Mouse (Mus musculus): ENCODE measurements at regions not wholly inside any gene's neighbourhood (a gene's known extent, or its start where the extent isn't known, plus 50 kb on each side); places are given as distances from the start of the nearest gene placed in this dataset.

DNA sequence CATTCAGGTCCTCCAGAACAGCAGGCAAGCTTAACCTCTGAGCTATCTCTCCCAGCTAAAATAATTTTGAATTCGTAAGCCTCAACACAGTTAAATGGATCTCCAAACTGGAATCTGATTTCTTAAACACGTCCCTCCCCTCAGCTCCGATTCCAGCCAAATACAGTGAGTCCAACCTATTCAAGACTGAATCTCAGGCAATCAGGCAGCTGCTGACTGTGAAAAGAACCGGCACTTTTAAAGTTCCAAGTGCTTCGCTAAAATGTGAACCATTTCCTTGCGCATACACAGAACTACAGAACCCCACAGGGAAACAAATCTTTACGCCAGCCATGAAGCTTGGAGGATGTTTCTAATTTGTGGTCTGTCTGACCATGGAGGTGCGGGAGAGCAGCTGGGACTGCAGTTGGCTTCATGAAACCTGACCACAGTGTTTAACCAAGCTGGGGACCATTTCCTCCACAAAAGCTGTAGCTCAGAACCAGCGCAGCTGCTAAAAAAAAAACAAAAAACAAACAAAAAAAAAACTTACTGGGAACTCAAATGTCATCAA, 160.1 kb upstream of the Chd6 start:
- no peaks in the 10 kb centered on the region for H3K27me3 ChIP-seq (ENCODE audit: control insufficient read depth, insufficient read depth, low read length)
- no peaks in the 10 kb centered on the region for H3K4me1 ChIP-seq (ENCODE audit: control insufficient read depth, insufficient read depth)
- no peaks in the 10 kb centered on the region for H3K9me3 ChIP-seq (replicated peaks; ENCODE audit: control insufficient read depth, low read length)
- H3K36me3 ChIP-seq (replicated peaks; ENCODE audit: control insufficient read depth, insufficient read depth, low read length), result no peaks in the 10 kb centered on the region
- ATAC-seq (ENCODE audit: insufficient read depth, low read depth) (no peak), DNase-seq (ENCODE audit: low spot score) (no peak)
- H3K4me3 ChIP-seq (ENCODE audit: low read depth, low read length), result no peak overlapping the region
- H3K9ac ChIP-seq (replicated peaks; ENCODE audit: low read depth, low read length), result no peak overlapping the region
- no peak overlapping the region for H3K4me2 ChIP-seq (ENCODE audit: low read depth, low read length)
- no peak overlapping the region for H3K27ac ChIP-seq (ENCODE audit: low read depth)
- WGBS, result 72% methylated on average over 9 of the region's 9 CpGs
- no peak for TF ChIP-seq CTCF (IDR thresholded peaks at IDR 0.05; ENCODE audit: low read depth)
- no peak for TF ChIP-seq EP300 (IDR thresholded peaks at IDR 0.05; ENCODE audit: low read depth)

- WGBS, result 41% methylated on average over 5 of the region's 5 CpGs
- no peaks in the 10 kb centered on the region for H3K36me3 ChIP-seq (replicated peaks; ENCODE audit: control insufficient read depth, insufficient read depth, low read length)
Observed at GRCm38 (mm10) chr2:161266476-161266875, 157.6 kb upstream of the Chd6 start.

DNA sequence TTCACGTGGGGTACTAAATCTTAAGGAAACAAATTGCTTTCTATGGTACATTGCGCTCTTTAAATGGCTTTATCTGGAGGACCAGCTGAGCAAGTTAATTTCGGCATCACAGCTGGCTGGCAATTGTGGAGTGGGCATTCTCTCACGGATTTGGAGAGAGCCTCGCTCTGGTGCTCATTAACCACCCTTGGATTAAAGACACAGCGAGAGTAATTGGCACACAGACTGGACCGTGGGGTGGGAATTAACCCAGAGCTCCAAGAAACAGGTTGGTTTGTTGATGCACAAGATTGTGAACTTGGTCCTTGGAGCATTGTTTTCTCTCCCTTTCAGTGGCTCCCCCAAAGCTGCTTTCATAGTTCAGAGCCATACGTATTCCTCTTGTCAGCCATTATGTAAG, 156.3 kb upstream of the Chd6 start:
- Histone ChIP-seq H3K9me3 (replicated peaks; ENCODE audit: control insufficient read depth, low read length) (no peaks in the 10 kb centered on the region), H3K4me2 (ENCODE audit: low read depth, low read length) (no peak overlapping the region), H3K27me3 (ENCODE audit: control insufficient read depth, insufficient read depth, low read length) (no peaks in the 10 kb centered on the region), H3K4me3 (ENCODE audit: low read depth, low read length) (no peak overlapping the region), H3K36me3 (replicated peaks; ENCODE audit: control insufficient read depth, insufficient read depth, low read length) (no peaks in the 10 kb centered on the region), H3K9ac (replicated peaks; ENCODE audit: low read depth, low read length) (no peak overlapping the region), H3K27ac (ENCODE audit: low read depth) (no peak overlapping the region), H3K4me1 (ENCODE audit: control insufficient read depth, insufficient read depth) (no peaks in the 10 kb centered on the region)
- DNase-seq (ENCODE audit: low spot score), result no peak
- no peak for ATAC-seq (ENCODE audit: insufficient read depth, low read depth)
- 66% methylated on average over 8 of the region's 8 CpGs for WGBS
- TF ChIP-seq CTCF (IDR thresholded peaks at IDR 0.05; ENCODE audit: low read depth) (no peak), EP300 (IDR thresholded peaks at IDR 0.05; ENCODE audit: low read depth) (no peak)

More at GRCm38 (mm10) chr2:161266476-161266875, 157.6 kb upstream of the Chd6 start:
- Histone ChIP-seq H3K9ac (replicated peaks; ENCODE audit: low read depth, low read length) (no peak overlapping the region), H3K27ac (ENCODE audit: low read depth) (no peak overlapping the region), H3K9me3 (replicated peaks; ENCODE audit: control insufficient read depth, low read length) (no peaks in the 10 kb centered on the region), H3K4me3 (ENCODE audit: low read depth, low read length) (no peak overlapping the region), H3K4me1 (ENCODE audit: control insufficient read depth, insufficient read depth) (no peaks in the 10 kb centered on the region), H3K4me2 (ENCODE audit: low read depth, low read length) (no peak overlapping the region), H3K27me3 (ENCODE audit: control insufficient read depth, insufficient read depth, low read length) (no peaks in the 10 kb centered on the region)
- ATAC-seq (ENCODE audit: insufficient read depth, low read depth) (no peak), DNase-seq (ENCODE audit: low spot score) (no peak)
- TF ChIP-seq EP300 (IDR thresholded peaks at IDR 0.05; ENCODE audit: low read depth) (no peak), CTCF (IDR thresholded peaks at IDR 0.05; ENCODE audit: low read depth) (no peak)

DNA sequence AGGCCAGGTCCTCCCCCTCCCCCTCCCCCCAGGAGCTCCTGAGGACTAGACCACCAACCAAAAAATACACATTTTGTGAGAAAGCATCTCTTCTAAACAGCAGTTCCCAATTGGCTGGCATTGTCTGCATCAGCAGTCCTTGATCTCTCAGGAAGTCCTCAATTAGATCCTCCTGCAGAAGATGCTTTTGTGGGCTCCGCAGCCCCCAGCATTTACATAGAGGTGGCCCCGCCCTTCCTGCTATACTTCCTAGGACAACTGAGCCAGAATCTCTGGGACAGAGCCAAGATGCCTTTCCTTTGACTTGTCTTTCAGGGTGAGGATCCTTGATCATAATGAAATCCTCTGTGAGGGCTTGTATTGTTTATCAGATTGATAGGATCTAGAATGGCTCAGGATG, 143.9 kb upstream of the Chd6 start:
- Histone ChIP-seq H3K9ac (replicated peaks; ENCODE audit: low read depth, low read length) (no peak overlapping the region), H3K9me3 (replicated peaks; ENCODE audit: control insufficient read depth, low read length) (no peaks in the 10 kb centered on the region), H3K4me2 (ENCODE audit: low read depth, low read length) (no peak overlapping the region), H3K4me1 (ENCODE audit: control insufficient read depth, insufficient read depth) (no peaks in the 10 kb centered on the region), H3K4me3 (ENCODE audit: low read depth, low read length) (no peak overlapping the region), H3K27me3 (ENCODE audit: control insufficient read depth, insufficient read depth, low read length) (no peaks in the 10 kb centered on the region), H3K27ac (ENCODE audit: low read depth) (no peak overlapping the region), H3K36me3 (replicated peaks; ENCODE audit: control insufficient read depth, insufficient read depth, low read length) (no peaks in the 10 kb centered on the region)
- TF ChIP-seq CTCF (IDR thresholded peaks at IDR 0.05; ENCODE audit: low read depth) (no peak), EP300 (IDR thresholded peaks at IDR 0.05; ENCODE audit: low read depth) (no peak)
- DNase-seq (ENCODE audit: low spot score), result no peak
- ATAC-seq (ENCODE audit: insufficient read depth, low read depth), result no peak
- WGBS, result 88% methylated on average over 2 of the region's 2 CpGs

DNA sequence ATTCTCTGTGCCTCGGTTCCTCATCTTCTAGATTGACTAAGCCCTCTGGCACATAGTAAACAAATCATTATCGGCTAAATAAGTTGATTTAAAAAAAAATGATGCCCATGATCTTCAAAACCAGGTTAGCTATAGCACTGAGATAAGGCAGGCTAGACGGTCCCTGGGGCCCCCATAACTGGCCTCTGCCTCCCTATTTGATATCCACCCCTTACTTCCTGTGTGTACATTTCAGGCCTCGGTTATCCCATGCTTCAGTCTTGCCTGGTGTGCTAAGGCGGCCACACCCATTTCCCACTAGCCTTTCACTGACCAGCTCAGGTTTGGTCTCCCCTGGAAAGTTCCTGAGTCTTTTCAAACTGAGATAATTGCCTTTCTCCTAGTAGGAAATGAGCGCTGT, 132.8 kb upstream of the Chd6 start:
- 64% methylated on average over 6 of the region's 6 CpGs for WGBS

GRCm38 (mm10) chr2:161237280-161237819, 128.5 kb upstream of the Chd6 start:
- H3K36me3 ChIP-seq (replicated peaks; ENCODE audit: control insufficient read depth, insufficient read depth, low read length), result no peaks in the 10 kb centered on the region
- DNase-seq (ENCODE audit: low spot score) (no peak), ATAC-seq (ENCODE audit: insufficient read depth, low read depth) (no peak)
- H3K9ac ChIP-seq (replicated peaks; ENCODE audit: low read depth, low read length), result no peak overlapping the region
- TF ChIP-seq CTCF (IDR thresholded peaks at IDR 0.05; ENCODE audit: low read depth) (no peak), EP300 (IDR thresholded peaks at IDR 0.05; ENCODE audit: low read depth) (no peak)
- no peaks in the 10 kb centered on the region for H3K27me3 ChIP-seq (ENCODE audit: control insufficient read depth, insufficient read depth, low read length)
- no peaks in the 10 kb centered on the region for H3K4me1 ChIP-seq (ENCODE audit: control insufficient read depth, insufficient read depth)
- no peak overlapping the region for H3K4me3 ChIP-seq (ENCODE audit: low read depth, low read length)
- H3K4me2 ChIP-seq (ENCODE audit: low read depth, low read length), result no peak overlapping the region
- 83% methylated on average over 9 of the region's 9 CpGs for WGBS
- H3K27ac ChIP-seq (ENCODE audit: low read depth), result no peak overlapping the region
- H3K9me3 ChIP-seq (replicated peaks; ENCODE audit: control insufficient read depth, low read length), result no peaks in the 10 kb centered on the region

More for the DNA sequence above, 132.8 kb upstream of the Chd6 start:
- DNase-seq (ENCODE audit: low spot score), result no peak
- no peak overlapping the region for H3K4me3 ChIP-seq (ENCODE audit: low read depth, low read length)
- H3K9ac ChIP-seq (replicated peaks; ENCODE audit: low read depth, low read length), result no peak overlapping the region
- H3K36me3 ChIP-seq (replicated peaks; ENCODE audit: control insufficient read depth, insufficient read depth, low read length), result no peaks in the 10 kb centered on the region
- no peak for TF ChIP-seq CTCF (IDR thresholded peaks at IDR 0.05; ENCODE audit: low read depth)
- TF ChIP-seq EP300 (IDR thresholded peaks at IDR 0.05; ENCODE audit: low read depth), result no peak
- no peak overlapping the region for H3K4me2 ChIP-seq (ENCODE audit: low read depth, low read length)
- H3K4me1 ChIP-seq (ENCODE audit: control insufficient read depth, insufficient read depth), result no peaks in the 10 kb centered on the region
- no peak for ATAC-seq (ENCODE audit: insufficient read depth, low read depth)
- H3K27me3 ChIP-seq (ENCODE audit: control insufficient read depth, insufficient read depth, low read length), result no peaks in the 10 kb centered on the region
- no peaks in the 10 kb centered on the region for H3K9me3 ChIP-seq (replicated peaks; ENCODE audit: control insufficient read depth, low read length)
- H3K27ac ChIP-seq (ENCODE audit: low read depth), result no peak overlapping the region

Data from heart, postnatal 0 days (tissue).